Mouse (Mus musculus): ENCODE data around the gene Nav2. TPM values are rescaled to one million over a fixed set of nuclear protein-coding genes. Genes with fewer than 3 reads are reported as not detected.

Gene Nav2
- total and polyA plus RNA-seq, 3 experiments = 20.4 to 49.9 (median 34.4) TPM

DNA sequence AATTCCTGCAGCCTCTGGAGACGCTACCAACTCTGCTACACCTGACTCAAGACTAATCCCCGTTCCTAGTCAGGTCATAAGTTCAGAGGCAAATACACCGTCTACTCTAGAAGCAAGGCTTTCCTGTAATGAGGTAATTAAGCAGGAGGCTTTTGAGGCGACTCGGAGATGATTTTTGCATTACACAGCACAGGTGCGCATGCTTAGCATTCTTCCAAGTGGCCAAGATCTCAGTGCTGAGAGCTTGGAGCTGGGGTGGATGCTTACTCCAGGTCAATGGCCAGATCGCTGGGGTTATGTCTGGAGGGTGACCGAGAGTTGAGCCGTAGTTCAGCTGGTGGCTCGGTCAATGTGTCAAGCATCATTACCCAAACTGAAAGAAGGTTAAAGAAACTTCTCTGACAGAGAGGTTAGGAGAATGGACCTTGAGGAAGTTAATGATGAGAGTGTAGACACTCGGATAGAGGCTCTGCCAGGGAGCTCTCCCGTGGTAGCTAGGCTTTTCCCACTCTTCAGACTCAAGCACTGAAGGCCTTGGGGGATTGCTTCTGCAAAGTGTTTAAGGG is 161.0 kb downstream of the Nav2 start:
- no peak for DNase-seq
- TF ChIP-seq EP300 (IDR thresholded peaks at IDR 0.05; ENCODE audit: insufficient read depth, low read depth, low read length) = no peak
- no peak for TF ChIP-seq CTCF (IDR thresholded peaks at IDR 0.05)
- no peak for TF ChIP-seq POLR2A (IDR thresholded peaks at IDR 0.05; ENCODE audit: insufficient read depth, low read depth, low read length)
- 85% methylated on average over 12 of the region's 12 CpGs for WGBS
- H3K79me2 ChIP-seq (replicated peaks; ENCODE audit: control insufficient read depth, insufficient read depth, low read length) = no peaks in the 10 kb centered on the region
- H3K36me3 ChIP-seq (ENCODE audit: control insufficient read depth, insufficient read depth, low read length) = no peaks in the 10 kb centered on the region
- H3K9ac ChIP-seq (ENCODE audit: low read depth, low read length) = no peak overlapping the region
- intact Hi-C loops (cut with DNase I) = loop anchor here (5.0 kb wide), 1 partner anchor 142 kb away; no protein-coding TSS in a partner anchor
- H3K27ac ChIP-seq = no peak overlapping the region
- H3K4me1 ChIP-seq (ENCODE audit: control insufficient read depth, insufficient read depth, low read length) = no peaks in the 10 kb centered on the region
- no peak overlapping the region for H3K4me3 ChIP-seq
- no peaks in the 10 kb centered on the region for H3K27me3 ChIP-seq (ENCODE audit: control insufficient read depth, insufficient read depth, low read length)

DNA sequence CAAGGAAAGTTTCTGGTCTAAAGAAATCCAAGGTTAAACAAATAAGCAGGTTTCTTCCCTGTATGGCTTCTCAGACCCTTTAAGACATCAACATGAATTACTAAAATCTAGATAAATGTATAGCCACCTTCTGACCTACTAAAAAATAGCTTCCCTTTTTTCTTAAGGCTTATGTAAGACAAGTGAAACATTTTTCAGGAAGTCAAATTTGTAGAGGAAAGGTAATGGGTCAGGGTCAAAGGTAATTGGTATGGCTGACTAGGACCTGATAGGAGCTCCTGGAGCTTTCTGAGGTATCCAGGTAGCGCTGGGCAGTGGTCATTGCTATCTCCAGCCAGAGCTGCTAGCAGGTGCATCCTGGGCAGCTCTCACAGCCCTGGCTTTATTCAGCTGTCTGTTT is 162.1 kb downstream of the Nav2 start:
- intact Hi-C loops (cut with DNase I) = no loop called here
- WGBS = 67% methylated on average over 1 of the region's 1 CpGs

DNA sequence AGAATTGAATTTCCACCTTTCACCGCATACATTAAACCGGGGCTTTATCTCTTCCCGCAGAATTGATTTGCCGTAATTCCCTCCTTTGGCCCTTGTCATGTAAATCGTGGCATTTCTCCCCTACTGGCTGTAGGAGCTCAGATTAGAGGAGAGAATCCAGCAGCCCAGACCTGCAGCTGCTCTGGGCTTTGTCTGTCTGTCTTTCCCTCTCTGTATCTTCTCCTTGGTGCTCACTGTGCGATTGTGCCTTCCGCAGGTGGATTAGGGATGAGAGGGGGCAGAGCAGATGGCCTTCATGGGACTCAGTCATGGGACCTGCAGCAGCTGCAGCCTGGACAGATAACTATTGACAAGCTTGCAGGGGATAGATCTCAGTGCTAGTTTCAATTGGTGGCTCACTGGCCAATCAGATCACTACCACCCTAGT is 162.6 kb downstream of the Nav2 start:
- no peaks in the 10 kb centered on the region for H3K79me2 ChIP-seq (replicated peaks; ENCODE audit: control insufficient read depth, insufficient read depth, low read length)
- no peak for DNase-seq
- no peak overlapping the region for H3K4me3 ChIP-seq
- no peak overlapping the region for H3K27ac ChIP-seq
- H3K4me1 ChIP-seq (ENCODE audit: control insufficient read depth, insufficient read depth, low read length) = no peaks in the 10 kb centered on the region
- H3K36me3 ChIP-seq (ENCODE audit: control insufficient read depth, insufficient read depth, low read length) = no peaks in the 10 kb centered on the region
- intact Hi-C loops (cut with DNase I) = no loop called here
- H3K27me3 ChIP-seq (ENCODE audit: control insufficient read depth, insufficient read depth, low read length) = no peaks in the 10 kb centered on the region
- no peak for TF ChIP-seq CTCF (IDR thresholded peaks at IDR 0.05)
- TF ChIP-seq EP300 (IDR thresholded peaks at IDR 0.05; ENCODE audit: insufficient read depth, low read depth, low read length) = no peak
- TF ChIP-seq POLR2A (IDR thresholded peaks at IDR 0.05; ENCODE audit: insufficient read depth, low read depth, low read length) = no peak
- 50% methylated on average over 7 of the region's 7 CpGs for WGBS
- no peak overlapping the region for H3K9ac ChIP-seq (ENCODE audit: low read depth, low read length)

More for the DNA sequence above, 162.1 kb downstream of the Nav2 start:
- no peaks in the 10 kb centered on the region for H3K36me3 ChIP-seq (ENCODE audit: control insufficient read depth, insufficient read depth, low read length)
- H3K4me1 ChIP-seq (ENCODE audit: control insufficient read depth, insufficient read depth, low read length) = no peaks in the 10 kb centered on the region
- no peak for TF ChIP-seq CTCF (IDR thresholded peaks at IDR 0.05)
- TF ChIP-seq EP300 (IDR thresholded peaks at IDR 0.05; ENCODE audit: insufficient read depth, low read depth, low read length) = no peak
- TF ChIP-seq POLR2A (IDR thresholded peaks at IDR 0.05; ENCODE audit: insufficient read depth, low read depth, low read length) = no peak
- no peaks in the 10 kb centered on the region for H3K79me2 ChIP-seq (replicated peaks; ENCODE audit: control insufficient read depth, insufficient read depth, low read length)
- no peak for DNase-seq
- no peaks in the 10 kb centered on the region for H3K27me3 ChIP-seq (ENCODE audit: control insufficient read depth, insufficient read depth, low read length)
- no peak overlapping the region for H3K4me3 ChIP-seq
- no peak overlapping the region for H3K9ac ChIP-seq (ENCODE audit: low read depth, low read length)
- no peak overlapping the region for H3K27ac ChIP-seq

DNA sequence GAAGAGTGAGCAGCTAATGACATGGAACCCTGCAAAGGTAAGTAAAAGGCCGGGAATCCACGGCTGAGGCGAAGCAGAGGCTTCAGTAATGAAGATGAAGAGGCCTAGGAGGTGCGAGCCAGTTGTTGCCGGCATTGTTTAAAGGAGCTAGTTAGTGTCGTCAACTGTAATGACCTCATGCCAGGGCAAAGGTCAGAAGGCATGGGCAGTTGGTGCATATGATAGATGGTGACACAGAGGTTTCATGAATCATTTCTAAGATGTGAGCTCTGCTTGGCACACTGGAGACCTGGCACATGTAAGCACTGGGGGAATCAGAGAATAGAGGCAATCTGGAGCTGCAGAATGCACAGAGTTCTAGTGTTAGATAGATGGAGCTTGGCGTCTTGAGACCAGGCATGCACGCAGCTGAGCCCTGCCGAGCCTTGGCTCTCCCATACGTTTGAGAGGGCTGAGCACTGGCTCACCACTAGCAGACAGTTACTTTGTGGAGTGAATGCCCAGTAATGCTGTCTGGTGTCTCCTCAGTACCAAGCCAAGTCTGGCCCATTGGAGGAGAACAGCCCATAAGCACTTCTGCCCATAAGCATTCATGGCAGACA is 166.9 kb downstream of the Nav2 start:
- Histone ChIP-seq H3K27ac (no peak overlapping the region), H3K4me1 (ENCODE audit: control insufficient read depth, insufficient read depth, low read length) (no peaks in the 10 kb centered on the region), H3K79me2 (replicated peaks; ENCODE audit: control insufficient read depth, insufficient read depth, low read length) (no peaks in the 10 kb centered on the region), H3K27me3 (ENCODE audit: control insufficient read depth, insufficient read depth, low read length) (no peaks in the 10 kb centered on the region), H3K36me3 (ENCODE audit: control insufficient read depth, insufficient read depth, low read length) (no peaks in the 10 kb centered on the region), H3K4me3 (no peak overlapping the region), H3K9ac (ENCODE audit: low read depth, low read length) (no peak overlapping the region)
- no peak for DNase-seq
- intact Hi-C loops (cut with DNase I) = no loop called here
- TF ChIP-seq EP300 (IDR thresholded peaks at IDR 0.05; ENCODE audit: insufficient read depth, low read depth, low read length) (no peak), POLR2A (IDR thresholded peaks at IDR 0.05; ENCODE audit: insufficient read depth, low read depth, low read length) (no peak), CTCF (IDR thresholded peaks at IDR 0.05) (no peak)
- WGBS = 83% methylated on average over 10 of the region's 10 CpGs

DNA sequence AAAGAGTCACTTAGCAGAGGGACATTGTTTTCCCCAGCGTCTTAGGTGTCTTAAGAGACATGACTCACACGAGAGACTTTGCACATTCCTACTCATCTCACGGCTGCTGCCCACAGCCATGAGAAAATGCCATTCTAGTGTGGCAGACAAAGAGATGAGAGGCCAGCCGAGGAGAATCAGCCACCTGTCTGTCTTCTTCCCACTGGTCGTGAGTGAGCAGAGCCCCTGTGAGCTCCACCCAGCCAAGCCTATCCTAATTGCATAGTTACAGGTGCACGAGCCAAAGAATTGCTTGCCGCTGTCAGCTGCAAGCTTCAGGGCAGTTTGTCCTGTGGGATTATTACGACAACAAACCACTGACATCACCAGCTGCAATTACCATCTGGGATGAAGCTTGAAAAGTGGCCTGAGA is 167.8 kb downstream of the Nav2 start:
- Histone ChIP-seq H3K79me2 (replicated peaks; ENCODE audit: control insufficient read depth, insufficient read depth, low read length) (no peaks in the 10 kb centered on the region), H3K4me3 (no peak overlapping the region), H3K27ac (no peak overlapping the region), H3K9ac (ENCODE audit: low read depth, low read length) (no peak overlapping the region), H3K36me3 (ENCODE audit: control insufficient read depth, insufficient read depth, low read length) (no peaks in the 10 kb centered on the region), H3K4me1 (ENCODE audit: control insufficient read depth, insufficient read depth, low read length) (no peaks in the 10 kb centered on the region), H3K27me3 (ENCODE audit: control insufficient read depth, insufficient read depth, low read length) (no peaks in the 10 kb centered on the region)
- no peak for DNase-seq
- 63% methylated on average over 8 of the region's 8 CpGs for WGBS
- intact Hi-C loops (cut with DNase I) = no loop called here
- no peak for TF ChIP-seq POLR2A (IDR thresholded peaks at IDR 0.05; ENCODE audit: insufficient read depth, low read depth, low read length)
- no peak for TF ChIP-seq EP300 (IDR thresholded peaks at IDR 0.05; ENCODE audit: insufficient read depth, low read depth, low read length)
- TF ChIP-seq CTCF (IDR thresholded peaks at IDR 0.05) = no peak

DNA sequence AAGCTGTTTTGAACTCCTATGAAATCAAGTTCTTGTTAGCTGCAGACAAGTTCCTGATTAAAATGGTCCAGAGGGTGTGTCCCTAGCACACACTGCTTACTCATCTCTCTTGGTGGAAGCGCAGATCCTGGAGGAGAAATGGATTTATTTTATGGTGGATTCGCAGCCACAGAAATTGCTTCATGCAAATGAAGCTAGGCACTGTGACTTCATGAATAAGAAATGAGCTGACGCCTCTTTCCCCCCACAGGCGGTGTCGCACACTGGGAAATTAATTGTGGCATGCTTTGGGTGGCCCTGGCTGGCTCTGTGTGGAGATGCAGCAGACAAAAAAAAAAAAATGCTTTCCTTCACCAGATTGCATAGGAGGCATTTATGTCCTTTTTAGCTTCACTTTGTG is 170.4 kb downstream of the Nav2 start:
- Histone ChIP-seq H3K27me3 (ENCODE audit: control insufficient read depth, insufficient read depth, low read length) (no peaks in the 10 kb centered on the region), H3K9ac (ENCODE audit: low read depth, low read length) (no peak overlapping the region), H3K79me2 (replicated peaks; ENCODE audit: control insufficient read depth, insufficient read depth, low read length) (no peaks in the 10 kb centered on the region), H3K4me1 (ENCODE audit: control insufficient read depth, insufficient read depth, low read length) (no peaks in the 10 kb centered on the region), H3K36me3 (ENCODE audit: control insufficient read depth, insufficient read depth, low read length) (no peaks in the 10 kb centered on the region), H3K27ac (no peak overlapping the region), H3K4me3 (no peak overlapping the region)
- DNase-seq = no peak
- 75% methylated on average over 5 of the region's 5 CpGs for WGBS
- no peak for TF ChIP-seq CTCF (IDR thresholded peaks at IDR 0.05)
- TF ChIP-seq EP300 (IDR thresholded peaks at IDR 0.05; ENCODE audit: insufficient read depth, low read depth, low read length) = no peak
- no peak for TF ChIP-seq POLR2A (IDR thresholded peaks at IDR 0.05; ENCODE audit: insufficient read depth, low read depth, low read length)
- intact Hi-C loops (cut with DNase I) = no loop called here

All from heart, adult 2 months (tissue).